8 mouse cellular contexts compared by ENCODE assay signal in the genomic region with DNA sequence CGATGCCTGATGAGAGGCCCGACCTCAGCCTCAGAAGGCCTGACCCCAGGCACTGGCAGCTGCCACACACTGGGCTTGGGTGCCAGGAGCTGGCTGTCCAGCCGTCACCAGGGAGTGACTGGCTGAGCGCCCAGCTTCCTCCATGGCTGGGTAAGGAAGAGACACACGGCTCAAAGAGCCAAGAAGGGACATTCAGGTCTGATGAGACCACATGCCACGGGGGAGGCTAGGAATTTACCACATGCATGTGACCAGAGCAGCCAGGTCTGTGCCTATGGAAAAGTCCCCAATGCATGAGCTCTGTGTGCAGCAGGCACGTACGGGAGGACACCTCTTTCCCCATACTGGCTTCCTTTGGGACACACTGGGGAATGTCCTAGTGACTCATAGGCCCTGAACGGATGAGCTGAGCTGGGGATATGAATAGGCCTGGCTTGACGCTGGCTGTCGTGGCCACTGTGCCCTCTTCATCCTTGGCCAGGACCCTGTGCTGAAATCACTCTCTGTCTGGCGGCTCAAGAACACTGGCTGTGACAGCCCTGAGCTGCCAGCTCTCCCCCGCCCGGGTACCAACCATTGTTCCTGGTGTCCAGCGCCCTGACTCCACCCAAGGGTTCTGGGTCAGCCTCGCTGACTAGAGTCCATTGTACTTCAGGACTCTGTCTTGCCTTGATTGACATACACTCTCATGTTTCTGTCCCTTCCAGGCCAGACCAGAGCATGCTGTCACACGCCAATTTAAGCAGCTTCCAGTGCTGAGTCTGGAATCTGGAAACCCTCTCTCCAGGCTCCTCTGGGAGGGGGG. TPM values are rescaled to one million over a fixed set of nuclear protein-coding genes. Genes with fewer than 3 reads are reported as not detected.
DNase-seq lines count a peak whose midpoint lies in the region; ATAC-seq and TF ChIP-seq lines count a peak whose summit lies in the region.

No protein-coding gene starts in this region.

- no peak overlapping the region for H3K27ac ChIP-seq in forebrain, embryonic 14.5 days (ENCODE audit: low read depth, low read length)
- no peak overlapping the region for H3K27ac ChIP-seq in forebrain, embryonic 12.5 days
- H3K27ac ChIP-seq in heart, embryonic 14.5 days (replicated peaks in 1 of 2; ENCODE audit: control insufficient read depth in 1 of 2, insufficient read depth in 1 of 2, low read depth in 2 of 2, low read length in 2 of 2), result peak overlapping the region; percentile 83 to 88

- no peaks in the 10 kb centered on the region for H3K9me3 ChIP-seq in forebrain, embryonic 14.5 days (replicated peaks; ENCODE audit: control insufficient read depth, low read length)
- no peaks in the 10 kb centered on the region for H3K9me3 ChIP-seq in forebrain, embryonic 12.5 days
- H3K9me3 ChIP-seq in G1E (replicated peaks), result peaks cover 81% of the 10 kb centered on the region
- no peaks in the 10 kb centered on the region for H3K9me3 ChIP-seq in heart, embryonic 14.5 days (ENCODE audit: control insufficient read depth, low read length)

- peaks cover 2% of the 10 kb centered on the region; the same call in 1 of the 2 replicates for H3K4me1 ChIP-seq in forebrain, embryonic 14.5 days (ENCODE audit: control insufficient read depth, insufficient read depth, low read length)
- H3K4me1 ChIP-seq in forebrain, embryonic 12.5 days, result peaks cover 12% of the 10 kb centered on the region; the same call in 1 of the 2 replicates
- H3K4me1 ChIP-seq in G1E (ENCODE audit: insufficient read depth, low read depth, low read length), result no peaks in the 10 kb centered on the region
- peaks cover 30 to 42% of the 10 kb centered on the region in 2 experiments for H3K4me1 ChIP-seq in heart, embryonic 14.5 days (ENCODE audit: control insufficient read depth in 2 of 2, insufficient read depth in 2 of 2, low read length in 2 of 2)

- H3K4me2 ChIP-seq in forebrain, embryonic 14.5 days (ENCODE audit: low read length), result no peak overlapping the region
- no peak overlapping the region for H3K4me2 ChIP-seq in forebrain, embryonic 12.5 days
- peak overlapping the region; percentile 30 for H3K4me2 ChIP-seq in heart, embryonic 14.5 days (ENCODE audit: low read length)

- H3K36me3 ChIP-seq in forebrain, embryonic 14.5 days (ENCODE audit: control insufficient read depth, insufficient read depth, low read length), result no peaks in the 10 kb centered on the region
- no peaks in the 10 kb centered on the region for H3K36me3 ChIP-seq in forebrain, embryonic 12.5 days (replicated peaks)
- no peaks in the 10 kb centered on the region for H3K36me3 ChIP-seq in G1E (replicated peaks)
- peaks cover 36% of the 10 kb centered on the region for H3K36me3 ChIP-seq in heart, embryonic 14.5 days (ENCODE audit: control insufficient read depth, insufficient read depth, low read length)

- WGBS in forebrain, embryonic 14.5 days, result 61% methylated on average over 17 of the region's 17 CpGs
- WGBS in forebrain, embryonic 12.5 days, result 67% methylated on average over 17 of the region's 17 CpGs
- WGBS in heart, embryonic 14.5 days, result 26% methylated on average over 17 of the region's 17 CpGs

- no peak for TF ChIP-seq CTCF in G1E (IDR thresholded peaks at IDR 0.05; ENCODE audit: low read depth, low read length)

- H3K9ac ChIP-seq in forebrain, embryonic 14.5 days (ENCODE audit: low read length), result no peak overlapping the region
- H3K9ac ChIP-seq in forebrain, embryonic 12.5 days, result no peak overlapping the region
- peak overlapping the region; percentile 61 for H3K9ac ChIP-seq in heart, embryonic 14.5 days (ENCODE audit: low read length)

- ATAC-seq in forebrain, embryonic 14.5 days, result no peak
- ATAC-seq in forebrain, embryonic 12.5 days (ENCODE audit: low FRiP score), result no peak
- ATAC-seq in G1E (ENCODE audit: extremely low read depth, insufficient number of reproducible peaks, low FRiP score, poor library complexity, severe bottlenecking), result no peak
- peak; percentile 66 for ATAC-seq in heart, embryonic 14.5 days (ENCODE audit: insufficient number of reproducible peaks, insufficient read depth, low FRiP score, low read depth)
- ATAC-seq in erythroblast, adult 5-6 weeks (replicated peaks; ENCODE audit: low FRiP score, poor library complexity, severe bottlenecking), result no peak

- no peak overlapping the region for H3K4me3 ChIP-seq in forebrain, embryonic 14.5 days (ENCODE audit: low read depth, low read length)
- no peak overlapping the region for H3K4me3 ChIP-seq in forebrain, embryonic 12.5 days (replicated peaks)
- H3K4me3 ChIP-seq in G1E (ENCODE audit: low read depth, low read length), result peak overlapping the region; percentile 19; the same call in 1 of the 2 replicates
- H3K4me3 ChIP-seq in heart, embryonic 14.5 days (ENCODE audit: control insufficient read depth in 1 of 2, insufficient read depth in 1 of 2, low read depth in 1 of 2, low read length in 2 of 2), result no peak overlapping the region

- no peaks in the 10 kb centered on the region for H3K27me3 ChIP-seq in forebrain, embryonic 14.5 days (replicated peaks; ENCODE audit: control insufficient read depth, insufficient read depth, low read length)
- no peaks in the 10 kb centered on the region for H3K27me3 ChIP-seq in forebrain, embryonic 12.5 days
- no peaks in the 10 kb centered on the region for H3K27me3 ChIP-seq in G1E (ENCODE audit: insufficient read depth, low read length)
- no peaks in the 10 kb centered on the region for H3K27me3 ChIP-seq in heart, embryonic 14.5 days (ENCODE audit: control insufficient read depth, insufficient read depth, low read length)

- DNase-seq in forebrain, embryonic 14.5 days (ENCODE audit: low spot score), result peak; percentile 50
- DNase-seq in G1E (ENCODE audit: low spot score), result no peak
- peak; percentile 59 to 68 for DNase-seq in cerebellum, postnatal 36 days
- peak; percentile 53 to 64 for DNase-seq in layer of hippocampus, postnatal 10 days (ENCODE audit: low spot score in 2 of 2)
- no peak for DNase-seq in embryo, embryonic 9.5 days (ENCODE audit: extremely low spot score)

RNA-seq across cellular contexts. Expression of a gene that starts 9.3 kb away (rescaled TPM):
- 0.60 and 0.87 TPM in 2 replicates for polyA plus RNA-seq in forebrain, embryonic 14.5 days (2014; fragmentation: Nextera tagmentation; extraction: Ambion mirVana)
- 0.65 and 0.83 TPM in 2 replicates for polyA plus RNA-seq in forebrain, embryonic 12.5 days (2016; fragmentation: Nextera tagmentation; extraction: Ambion mirVana)
- not detected in 2 replicates for total RNA-seq in G1E (2014; fragmentation: Nextera tagmentation)
- 0.05 TPM in 1 of 2 replicates, not detected in the other for total RNA-seq in G1E (2017)
- polyA plus RNA-seq in G1E (2012), result not detected in 2 replicates
- polyA plus RNA-seq in heart, embryonic 14.5 days (2014; fragmentation: Nextera tagmentation; extraction: Ambion mirVana), result 31.9 and 33.6 TPM in 2 replicates
- total RNA-seq in layer of hippocampus, postnatal 10 days (2021), result 1 to 10 TPM; 3.6 to 3.7 TPM
- 0.38 and 0.63 TPM in 2 replicates for total RNA-seq in erythroblast, adult 5-6 weeks (2015; ENCODE audit: low replicate concordance)
- 0.34 and 0.42 TPM in 2 replicates for total RNA-seq in erythroblast, adult 5-6 weeks (2017; ENCODE audit: low replicate concordance)

Comparison
In these comparisons a context has a peak if more than half of its experiments do, and no peak if none do; other contexts are left out.
1. DNase-seq: peak in forebrain, embryonic 14.5 days (single experiment), cerebellum, postnatal 36 days (2 of 2) and layer of hippocampus, postnatal 10 days (2 of 2); none in G1E (single experiment) and embryo, embryonic 9.5 days (single experiment).
2. H3K27ac ChIP-seq: peak in heart, embryonic 14.5 days (2 of 2); none in forebrain, embryonic 14.5 days (single experiment) and forebrain, embryonic 12.5 days (single experiment).
3. RNA of a gene that starts 9.3 kb away (polyA plus RNA-seq): 31.9 to 33.6 TPM in heart, embryonic 14.5 days; 0.65 to 0.83 TPM in forebrain, embryonic 12.5 days, 0.60 to 0.87 TPM in forebrain, embryonic 14.5 days and not detected in G1E; every median in the first group is over 10 times any median in the second.